Mouse (Mus musculus) cerebellum, adult 2 months (tissue): ENCODE results near the gene Zswim8.

Source experiments
- CTCF ChIP-seq: fragments of 200-500 bp; IDR thresholded peaks from 2 replicates; pipeline ENCODE4 v1.5.1; 2011; ENCODE audit warnings: low read depth, mild to moderate bottlenecking, control low read depth, low read length, moderate library complexity, borderline replicate concordance; ENCODE audit not compliant: insufficient read depth
- POLR2A ChIP-seq: fragments of 200-500 bp; IDR thresholded peaks from 2 replicates; pipeline ENCODE4 v1.6.1; 2011; ENCODE audit warnings: low read length, control low read depth, borderline replicate concordance; ENCODE audit not compliant: insufficient read depth

- no peak for TF ChIP-seq CTCF
- no peak for TF ChIP-seq POLR2A
Observed at GRCm38 (mm10) chr14:20758768-20759435, 51.5 kb downstream of the Zswim8 start.
